Mouse (Mus musculus): ENCODE measurements at regions not wholly inside any gene's neighbourhood (a gene's known extent, or its start where the extent isn't known, plus 50 kb on each side); places are given as distances from the start of the nearest gene placed in this dataset.

DNA sequence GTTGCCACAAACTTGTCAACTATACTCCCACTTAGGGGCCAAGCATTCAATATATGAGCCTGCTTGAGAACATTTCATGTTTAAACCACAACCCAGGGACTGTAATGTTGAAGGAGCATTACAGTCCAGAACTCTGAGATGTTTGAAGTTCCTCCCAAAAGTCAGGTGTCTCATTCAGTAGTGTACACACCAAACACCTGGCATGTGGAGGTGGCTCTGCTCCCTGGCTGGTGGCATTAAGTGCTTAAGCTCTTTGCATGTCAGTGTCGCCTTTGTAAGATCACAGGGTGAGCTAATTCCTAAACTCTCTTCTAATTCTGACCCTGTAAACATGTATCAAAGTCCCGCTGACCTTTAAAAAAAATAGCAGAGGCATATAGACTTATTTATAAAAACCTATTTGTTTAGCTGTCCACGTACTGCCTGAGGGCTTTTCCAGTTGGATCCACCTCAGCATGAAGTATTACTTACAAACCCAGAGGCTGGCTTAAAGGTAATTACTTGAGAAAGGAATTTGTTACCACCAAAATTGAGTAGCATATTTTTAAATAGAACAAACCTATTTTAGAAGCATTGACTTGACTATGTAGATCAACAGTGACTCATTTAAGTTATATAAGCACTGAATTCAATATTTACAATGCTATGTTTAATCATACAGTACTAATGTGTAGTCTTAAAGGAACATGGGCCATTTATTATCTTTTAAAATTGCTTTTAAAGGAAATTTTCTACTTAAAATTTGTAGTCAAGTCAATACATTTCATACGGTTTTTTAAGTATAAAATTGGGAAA lies 276.3 kb upstream of the Fermt1 start:
- ATAC-seq (replicated peaks; ENCODE audit: poor library complexity) = no peak

DNA sequence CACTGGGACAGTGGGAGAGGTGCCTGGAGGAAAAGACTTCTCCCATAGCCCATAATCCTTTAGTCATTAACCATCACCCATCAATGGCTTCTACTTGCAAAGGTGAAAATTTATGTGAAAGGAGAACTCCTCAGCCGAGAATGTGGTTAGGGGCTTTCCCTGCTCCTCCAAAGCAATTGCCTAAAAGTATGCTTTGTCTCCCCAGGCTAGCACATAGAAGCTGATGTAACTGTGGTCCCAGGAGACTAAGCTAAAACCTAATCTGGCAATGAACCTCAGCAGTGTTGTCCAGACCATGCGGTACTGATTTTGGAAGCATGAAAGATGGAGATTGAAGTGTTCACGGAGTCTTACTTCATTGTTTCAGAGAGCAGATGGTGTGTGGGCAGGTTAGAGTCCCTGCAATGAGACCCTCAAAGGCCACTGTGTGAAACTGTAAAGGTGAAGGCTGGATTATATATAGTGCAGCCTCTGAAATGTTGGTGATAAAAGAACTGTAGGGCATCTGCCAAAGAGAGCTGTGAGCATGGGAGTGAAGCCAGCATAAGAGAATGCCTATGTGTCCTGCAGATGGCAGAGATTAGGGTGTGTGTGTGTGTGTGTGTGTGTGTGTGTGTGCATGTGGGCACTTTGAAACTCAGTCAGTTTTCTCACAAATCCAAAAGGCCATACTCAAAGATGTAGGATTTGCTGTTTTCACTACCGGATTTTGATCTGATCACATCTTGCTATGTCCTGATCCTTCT lies 289.6 kb upstream of the Fermt1 start:
- no peak for ATAC-seq (replicated peaks; ENCODE audit: poor library complexity)

DNA sequence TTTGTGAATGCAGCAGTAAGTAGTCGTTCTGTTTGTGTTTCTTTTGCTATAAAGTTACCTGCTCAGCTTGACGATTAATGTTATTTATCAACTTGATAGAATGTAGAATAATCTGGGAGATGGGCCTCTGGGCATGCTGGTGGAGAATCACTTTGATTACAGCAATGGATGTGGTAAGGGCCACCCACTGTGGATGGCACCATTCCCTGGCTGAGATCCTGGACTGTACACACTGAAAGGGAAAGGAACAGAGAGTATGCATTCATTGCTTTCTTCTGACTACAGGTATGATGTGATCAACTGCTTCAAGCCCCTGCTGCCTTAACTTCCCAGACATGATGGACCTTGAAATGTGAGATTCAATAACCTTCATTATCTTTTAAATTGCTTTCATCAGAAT lies 299.8 kb upstream of the Bmp2 start:
- no peak for ATAC-seq (replicated peaks; ENCODE audit: poor library complexity)

DNA sequence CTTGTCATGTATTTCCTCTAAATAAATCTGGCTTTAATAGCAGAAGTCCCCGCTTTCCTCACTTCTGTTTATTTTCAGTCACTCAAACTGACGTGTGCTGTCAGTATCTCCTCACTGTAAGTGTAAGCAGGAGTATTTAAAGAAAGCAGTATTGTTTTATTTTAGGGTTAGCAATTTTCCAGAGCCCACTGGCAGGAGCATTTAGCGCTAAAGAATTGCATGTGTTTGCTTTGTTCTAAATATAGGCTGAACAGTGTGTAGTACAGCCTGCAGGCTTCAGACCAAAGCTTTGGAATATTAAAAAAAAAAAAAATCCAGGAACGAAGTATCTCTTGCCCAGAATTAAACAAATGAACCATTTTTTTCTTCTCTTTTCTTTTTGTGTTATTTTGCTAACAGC lies 277.5 kb upstream of the Bmp2 start:
- no peak for ATAC-seq (replicated peaks; ENCODE audit: poor library complexity)

DNA sequence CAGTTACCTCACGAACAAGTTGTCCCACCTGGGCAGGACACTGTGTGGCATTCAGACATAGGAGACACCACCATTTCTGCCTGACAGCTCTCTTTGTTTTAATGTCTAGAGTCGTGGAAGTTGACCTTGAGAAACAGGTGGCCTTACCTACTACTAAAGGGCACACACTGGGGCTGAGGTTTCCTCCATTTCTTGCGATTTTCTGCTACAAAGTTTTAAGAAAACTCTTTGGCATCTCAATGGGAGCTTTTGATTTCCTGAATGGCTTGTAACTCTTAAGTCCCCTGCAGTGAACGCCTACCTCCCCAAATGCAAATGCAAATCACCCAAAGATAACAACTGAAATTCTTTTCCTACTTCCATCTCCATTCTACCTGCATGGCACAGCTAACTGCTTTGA lies 273.4 kb upstream of the Bmp2 start:
- ATAC-seq (replicated peaks; ENCODE audit: poor library complexity) = no peak

DNA sequence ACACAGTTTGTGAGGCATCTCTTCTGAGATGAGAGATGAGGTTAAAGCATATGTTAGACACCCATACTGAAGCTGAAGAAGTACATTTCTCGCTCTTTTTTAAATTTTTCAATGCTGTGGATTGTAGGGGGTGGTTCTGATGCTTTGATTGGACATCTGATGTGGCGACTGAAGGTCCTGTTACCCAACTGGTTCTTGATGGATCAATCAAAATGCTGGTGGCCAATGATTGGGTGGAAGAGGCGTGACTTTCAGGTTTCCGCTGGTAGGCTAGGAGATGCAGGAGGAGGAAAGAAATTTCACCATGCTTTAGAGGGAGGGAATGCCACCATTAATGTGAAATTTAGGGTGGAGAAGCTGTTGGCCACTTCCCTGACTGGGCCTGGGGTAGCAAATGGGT lies 272.7 kb upstream of the Bmp2 start:
- no peak for ATAC-seq (replicated peaks; ENCODE audit: poor library complexity)

DNA sequence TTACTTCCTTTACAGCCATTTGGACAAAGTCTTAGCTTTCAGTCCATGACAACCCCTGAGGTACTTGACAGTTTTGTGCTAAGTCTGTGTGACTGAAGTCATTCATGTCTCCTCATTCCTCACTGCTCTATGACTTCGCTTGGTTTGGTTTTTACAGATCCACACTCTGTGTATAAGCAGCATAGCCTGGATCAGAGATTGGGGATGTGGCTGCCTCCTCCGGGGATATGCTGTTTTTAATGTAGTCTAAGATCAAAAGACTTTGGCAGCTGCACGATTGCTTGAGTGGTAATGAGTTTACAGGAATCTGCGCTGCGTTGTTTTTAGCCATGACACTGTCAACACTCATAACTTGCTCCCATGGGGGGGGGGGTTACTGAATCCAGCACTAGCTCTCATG lies 269.3 kb upstream of the Bmp2 start:
- no peak for ATAC-seq (replicated peaks; ENCODE audit: poor library complexity)

DNA sequence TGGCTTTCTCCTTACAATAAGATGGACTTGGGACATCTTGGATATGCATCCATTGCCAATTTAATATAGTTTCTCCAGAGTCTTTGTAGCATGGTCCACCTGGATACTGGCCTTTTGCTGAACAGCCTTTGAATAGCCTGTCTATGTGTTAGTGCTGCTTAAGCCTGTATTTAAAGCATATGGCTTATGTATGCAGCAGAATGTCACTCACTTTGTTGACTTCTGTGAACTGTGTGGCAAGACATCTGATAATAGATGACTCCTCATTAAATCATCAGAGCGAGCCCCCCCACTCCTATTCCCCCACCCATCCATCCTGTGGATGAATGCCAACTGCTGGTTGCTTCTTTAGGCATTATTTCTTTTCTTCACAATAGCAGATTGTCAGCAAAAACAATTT lies 268.2 kb upstream of the Bmp2 start:
- no peak for ATAC-seq (replicated peaks; ENCODE audit: poor library complexity)

DNA sequence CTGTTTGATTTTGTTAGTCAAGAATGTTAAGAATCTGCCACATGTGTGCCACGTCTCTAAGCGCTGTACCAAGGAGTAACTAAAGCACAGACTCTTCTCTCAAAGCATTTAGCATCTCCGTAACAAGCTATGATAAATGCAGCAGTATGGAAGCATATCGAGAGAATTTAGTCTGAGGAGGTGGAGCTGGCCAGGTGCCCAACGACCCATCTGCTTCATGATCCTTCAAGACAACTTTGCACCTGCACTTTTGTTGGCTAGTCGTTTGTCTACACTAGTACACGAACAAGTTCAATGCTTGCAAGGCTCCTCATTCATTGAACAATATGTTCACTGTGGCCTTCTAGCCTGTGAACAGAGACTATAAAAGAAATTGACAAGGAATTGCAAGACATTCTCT lies 257.8 kb upstream of the Bmp2 start:
- no peak for ATAC-seq (replicated peaks; ENCODE audit: poor library complexity)

DNA sequence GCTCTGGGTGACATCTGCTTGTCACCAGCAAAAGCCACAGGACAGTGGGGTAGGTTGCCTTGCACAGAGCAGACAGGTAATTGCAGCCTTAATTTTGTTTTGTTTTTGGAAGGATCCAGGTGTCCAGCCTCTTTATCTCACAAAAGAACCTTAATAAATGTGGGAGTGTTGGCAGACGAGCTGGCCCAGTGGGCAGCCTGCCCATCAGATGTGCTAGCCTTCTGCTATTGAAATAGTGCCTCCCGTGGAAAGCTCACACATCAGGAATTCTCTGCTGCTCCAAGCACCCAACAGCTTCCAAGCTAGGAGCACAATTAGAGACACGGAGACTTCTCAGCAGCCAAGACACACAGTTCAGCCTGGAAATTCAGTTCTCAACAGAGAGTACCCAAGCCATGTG lies 246.0 kb upstream of the Bmp2 start:
- ATAC-seq (replicated peaks; ENCODE audit: poor library complexity) = no peak

DNA sequence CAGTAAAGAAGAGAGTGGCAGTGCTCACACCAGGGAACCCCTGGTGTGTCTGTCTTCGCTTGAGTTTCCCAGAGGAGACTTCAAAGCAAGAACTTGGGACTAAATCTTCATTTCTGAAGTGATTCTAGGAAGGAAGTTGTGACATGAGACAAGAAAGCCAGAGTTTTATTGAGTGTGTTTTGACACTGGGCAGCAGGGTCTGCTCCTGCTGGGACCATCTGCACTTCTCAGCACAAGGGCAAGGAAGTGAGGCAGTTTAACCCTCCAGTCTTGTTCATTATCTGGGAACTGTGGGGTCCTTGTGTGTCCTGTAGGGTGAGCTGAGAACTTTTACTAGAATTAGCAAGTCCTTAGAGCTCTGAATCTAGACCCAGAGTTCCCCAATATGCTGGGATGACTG lies 241.0 kb upstream of the Bmp2 start:
- no peak for ATAC-seq (replicated peaks; ENCODE audit: poor library complexity)

DNA sequence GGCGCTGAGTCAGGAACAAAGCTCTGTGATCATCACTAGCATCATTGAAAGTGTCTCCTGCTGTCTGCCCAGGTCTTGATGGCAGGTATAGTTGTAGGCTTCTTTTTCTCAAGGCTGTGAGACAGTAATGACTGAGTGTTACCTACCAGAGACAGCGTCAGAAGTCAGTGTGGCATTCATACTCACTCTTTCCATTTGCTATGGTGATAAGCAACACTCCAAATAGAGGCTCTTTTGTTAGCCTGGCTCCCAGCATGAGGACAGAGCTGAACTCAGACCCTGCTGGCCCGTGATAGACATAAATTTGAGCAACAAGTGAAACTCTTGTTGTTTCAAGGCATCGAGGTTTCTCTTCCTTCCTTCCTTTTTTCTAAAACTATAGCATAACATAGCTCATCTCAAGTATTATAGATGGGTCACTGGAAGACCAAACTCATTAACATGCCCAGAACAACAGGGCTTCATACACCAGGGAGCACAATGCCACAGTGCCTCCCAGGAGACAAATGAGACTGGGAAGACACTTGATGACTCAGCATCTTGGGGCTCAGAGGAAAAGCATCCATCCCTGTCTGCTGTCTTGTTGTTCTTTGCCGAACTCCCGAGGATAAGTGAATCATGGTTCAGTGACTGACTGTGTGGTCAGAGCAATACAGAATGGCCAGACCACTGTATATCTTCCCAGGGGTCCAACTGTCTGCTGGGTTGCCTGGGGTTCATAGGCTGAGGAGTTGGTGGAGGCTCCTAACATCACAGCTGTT lies 225.5 kb upstream of the Bmp2 start:
- no peak for ATAC-seq (replicated peaks; ENCODE audit: poor library complexity)

DNA sequence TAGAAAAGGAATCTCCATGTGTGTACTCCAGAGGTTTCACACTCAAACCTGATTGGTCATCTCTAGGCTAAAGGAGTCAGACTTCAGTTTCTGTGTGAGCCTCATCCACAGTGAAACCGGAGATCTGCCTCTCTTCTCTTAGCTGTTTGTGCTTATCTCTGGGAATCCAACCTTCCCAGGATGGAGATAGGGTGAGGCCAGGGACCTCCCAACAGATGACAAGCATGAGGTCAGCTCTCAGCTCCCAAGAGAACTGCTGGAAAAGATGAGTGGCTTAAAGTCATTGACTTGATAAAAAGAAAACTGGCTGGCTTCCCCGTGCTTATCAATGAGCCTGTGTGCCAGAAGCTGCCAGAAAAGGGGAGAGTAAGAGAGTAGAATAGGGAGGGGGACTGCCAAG lies 224.3 kb upstream of the Bmp2 start:
- no peak for ATAC-seq (replicated peaks; ENCODE audit: poor library complexity)

DNA sequence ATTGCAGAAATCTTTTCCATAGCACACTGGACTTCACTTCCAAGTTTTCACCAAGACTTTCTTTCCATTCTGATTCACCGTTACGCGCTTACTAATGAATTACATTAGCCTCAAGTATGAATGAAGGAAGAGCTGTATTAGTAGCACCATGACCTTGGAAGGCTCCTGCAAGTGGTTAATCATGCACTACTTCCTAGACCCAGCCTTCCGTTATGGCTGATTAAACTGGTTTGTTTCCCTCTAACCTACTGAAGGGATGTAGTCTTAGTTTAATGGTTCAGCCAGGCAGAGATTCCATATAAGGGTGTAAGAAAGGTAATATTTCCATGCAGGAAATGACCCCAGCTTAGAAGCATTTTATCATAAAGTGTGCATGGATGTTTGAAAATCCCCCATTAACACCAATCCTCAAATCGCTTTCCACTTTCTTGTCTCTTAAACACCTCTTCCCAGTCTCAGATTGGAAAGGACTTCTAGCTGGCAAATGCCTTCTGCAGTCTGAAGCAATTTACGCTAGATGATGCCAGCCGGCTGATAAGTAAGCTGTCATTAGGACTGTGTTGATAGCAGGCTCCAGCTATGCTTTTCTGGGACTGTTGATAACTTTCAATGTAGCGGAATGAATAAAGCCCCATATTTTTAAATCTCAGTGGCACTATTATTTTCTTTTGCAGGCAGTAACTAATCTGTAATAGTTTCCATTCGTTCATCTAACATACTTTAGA lies 215.6 kb upstream of the Bmp2 start:
- ATAC-seq (replicated peaks; ENCODE audit: poor library complexity) = no peak

DNA sequence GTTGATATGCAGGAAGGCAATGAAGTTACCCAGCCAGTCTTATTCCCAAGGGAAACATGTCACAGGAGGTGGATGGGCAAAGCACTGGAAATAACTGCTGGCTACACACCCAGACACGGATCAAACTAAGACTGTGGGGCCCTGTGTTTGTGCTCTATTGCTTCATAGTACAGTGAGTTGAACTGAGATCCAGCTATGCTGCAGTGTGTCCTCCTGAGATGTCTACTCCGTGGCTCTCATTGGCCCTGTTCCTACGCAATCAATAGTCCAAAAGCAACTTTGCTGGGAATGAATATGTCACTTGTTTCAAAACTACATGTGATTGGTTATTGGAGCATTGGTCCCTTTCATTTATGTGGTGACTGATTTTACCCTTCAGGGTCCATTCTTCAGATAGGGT lies 213.8 kb upstream of the Bmp2 start:
- ATAC-seq (replicated peaks; ENCODE audit: poor library complexity) = no peak

DNA sequence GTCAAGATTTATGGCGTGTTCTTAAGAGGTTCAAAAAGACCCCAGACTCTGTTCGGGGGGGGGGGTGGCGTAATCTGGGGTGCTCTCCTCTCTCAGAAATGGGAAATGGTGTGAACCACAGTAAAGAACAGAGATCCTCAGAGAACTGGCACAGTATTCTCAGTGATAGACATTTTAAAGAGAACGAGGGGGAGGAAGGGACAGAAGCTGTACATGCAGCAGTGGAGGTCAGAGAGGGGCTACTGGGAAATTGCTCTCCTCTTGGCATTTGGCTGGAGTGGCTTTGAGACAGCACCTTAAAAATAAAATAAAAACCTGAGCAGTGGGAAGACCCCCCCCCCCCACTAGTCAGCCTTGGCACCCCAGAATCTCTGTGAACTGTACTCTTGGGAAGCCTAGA lies 210.6 kb upstream of the Bmp2 start:
- ATAC-seq (replicated peaks; ENCODE audit: poor library complexity) = no peak

DNA sequence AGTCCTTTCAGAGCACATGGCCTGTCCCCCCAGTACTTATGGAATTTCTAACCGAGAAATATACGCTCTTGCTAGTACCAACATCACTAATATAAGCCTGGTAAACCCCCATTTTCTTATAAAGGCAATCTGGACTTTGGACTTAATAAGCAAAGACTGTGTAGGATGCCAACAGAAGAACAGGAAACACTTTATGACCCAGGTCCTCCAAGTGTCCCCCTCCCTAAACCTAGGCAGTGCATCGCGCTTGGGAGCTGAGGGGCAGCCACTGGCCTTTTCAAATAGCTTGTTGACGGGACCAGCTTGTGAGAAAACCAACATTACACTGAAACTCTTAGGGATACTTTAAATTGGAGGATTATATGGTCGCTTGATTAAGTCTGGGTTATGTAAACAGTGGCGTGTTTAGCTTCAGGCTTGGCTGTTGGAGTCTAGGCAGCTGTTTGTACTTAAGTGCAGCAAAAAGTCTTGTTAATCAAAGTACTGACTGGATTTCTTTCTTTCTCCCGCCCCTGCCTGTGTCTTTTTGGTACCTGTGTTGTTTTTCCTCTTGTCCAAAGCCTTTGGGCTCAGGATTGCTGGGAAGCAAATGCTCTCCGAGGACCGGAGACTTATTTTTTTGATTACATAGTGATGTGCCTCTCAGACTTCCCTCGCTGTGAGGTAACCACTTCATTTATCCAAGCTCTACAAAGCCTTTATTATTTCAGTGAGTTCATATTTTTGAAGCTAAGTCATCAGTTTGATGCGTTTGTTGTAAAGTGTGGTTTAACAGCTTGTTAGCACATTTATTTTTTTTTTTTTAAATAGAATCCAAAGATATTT lies 205.8 kb upstream of the Bmp2 start:
- no peak for ATAC-seq (replicated peaks; ENCODE audit: poor library complexity)

DNA sequence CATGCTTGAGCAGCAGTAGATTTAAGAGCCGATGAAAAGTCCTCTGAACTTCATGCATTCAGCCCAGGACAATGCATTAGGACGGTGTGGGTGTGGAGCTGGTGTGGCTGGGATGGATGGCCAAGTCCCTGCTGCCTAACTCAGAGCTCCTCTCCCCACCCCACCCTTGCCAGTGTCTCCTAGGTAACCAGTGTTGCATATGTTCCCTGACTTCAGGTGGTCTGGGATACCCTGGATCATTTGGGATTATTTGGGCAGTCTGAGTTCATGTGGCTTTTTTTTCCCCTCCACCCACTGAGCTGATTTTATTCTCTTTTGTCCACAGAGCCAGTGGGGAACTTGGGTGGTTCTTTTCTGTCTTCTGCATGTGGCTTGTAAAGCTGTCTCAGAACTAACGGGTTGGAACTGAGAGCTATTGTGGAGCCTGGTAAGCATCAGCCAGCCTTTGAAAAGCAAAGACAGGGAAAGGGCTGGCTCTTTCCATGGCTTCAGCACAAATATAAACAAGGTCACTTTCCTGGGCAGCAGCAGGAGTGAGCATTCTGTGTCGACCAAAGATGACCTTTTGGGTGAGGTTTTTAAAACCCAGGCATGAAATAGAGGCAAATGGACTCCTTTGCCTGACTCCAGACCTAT lies 205.1 kb upstream of the Bmp2 start:
- no peak for ATAC-seq (replicated peaks; ENCODE audit: poor library complexity)

DNA sequence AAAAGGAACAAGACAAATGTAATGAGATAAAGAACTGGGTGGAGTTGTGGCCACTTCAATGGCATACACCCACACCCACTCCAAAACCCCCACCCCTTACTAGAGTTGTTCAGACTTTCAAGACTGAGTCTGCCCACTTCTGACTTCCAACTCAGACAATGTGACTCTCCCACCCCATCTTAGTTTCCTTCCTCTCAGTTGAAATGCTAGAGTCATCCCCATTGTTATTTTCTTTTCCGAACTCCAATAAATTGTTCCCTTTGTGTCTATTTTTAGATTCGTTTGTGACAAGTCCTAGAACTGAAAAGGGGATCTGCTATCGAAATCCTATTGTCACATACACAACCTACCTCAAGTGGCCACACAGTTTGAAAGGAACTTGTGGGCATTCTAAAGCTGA lies 200.7 kb upstream of the Bmp2 start:
- no peak for ATAC-seq (replicated peaks; ENCODE audit: poor library complexity)

DNA sequence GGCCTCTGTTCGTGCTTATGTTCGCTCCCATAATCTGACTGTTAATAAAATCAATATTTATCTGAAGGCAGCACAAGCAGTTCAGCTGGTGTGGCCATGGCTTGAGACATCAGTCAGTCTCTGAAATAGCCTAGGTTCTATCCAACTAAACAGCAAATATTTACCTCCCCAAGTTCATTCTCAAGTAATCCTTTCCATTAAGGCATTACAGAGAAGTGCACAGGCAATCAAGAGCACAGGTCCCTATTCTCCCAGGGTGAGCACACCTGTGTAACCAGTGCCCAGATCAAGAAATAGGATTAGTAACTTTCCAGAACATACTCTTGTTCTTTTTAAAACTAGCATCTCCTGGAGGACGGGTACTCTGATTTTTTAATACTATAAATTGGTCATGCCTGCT lies 199.2 kb upstream of the Bmp2 start:
- ATAC-seq (replicated peaks; ENCODE audit: poor library complexity) = no peak
